Mouse (Mus musculus): ENCODE measurements around the gene Rpl14. TPM values are rescaled to one million over a fixed set of nuclear protein-coding genes. Genes with fewer than 3 reads are reported as not detected.

Rpl14 gene
- total and polyA plus RNA-seq, 3 experiments, result 1,081 to 2,026 (median 1,346) TPM

- no peak for TF ChIP-seq RCOR1 (conservative IDR thresholded peaks at IDR 0.05; ENCODE audit: low read depth, low read length)
- TF ChIP-seq MAZ (IDR thresholded peaks at IDR 0.05; ENCODE audit: low read depth, low read length), result no peak
- no peak for TF ChIP-seq MAFK (IDR thresholded peaks at IDR 0.05; ENCODE audit: insufficient replicate concordance, low read length)
- TF ChIP-seq TCF12 (IDR thresholded peaks at IDR 0.05; ENCODE audit: low read depth, low read length), result no peak
- no peak for TF ChIP-seq USF1 (IDR thresholded peaks at IDR 0.05; ENCODE audit: low read depth, low read length)
- TF ChIP-seq IRF4 (IDR thresholded peaks at IDR 0.05; ENCODE audit: low read depth, low read length), result no peak
- no peak for TF ChIP-seq RAD21 (IDR thresholded peaks at IDR 0.05; ENCODE audit: low read depth, low read length)
- TF ChIP-seq NRF1 (IDR thresholded peaks at IDR 0.05; ENCODE audit: low read depth, low read length), result no peak
- no peak for TF ChIP-seq HCFC1 (IDR thresholded peaks at IDR 0.05; ENCODE audit: low read depth, low read length)
- no peak for TF ChIP-seq SMC3 (IDR thresholded peaks at IDR 0.05; ENCODE audit: low read depth, low read length)
- TF ChIP-seq MYC (IDR thresholded peaks at IDR 0.05; ENCODE audit: low read depth, low read length), result no peak
- TF ChIP-seq NELFE (IDR thresholded peaks at IDR 0.05; ENCODE audit: low read depth, low read length), result no peak
- no peak for TF ChIP-seq CHD1 (IDR thresholded peaks at IDR 0.05; ENCODE audit: low read depth, low read length)
- no peak for TF ChIP-seq ETS1 (conservative IDR thresholded peaks at IDR 0.05; ENCODE audit: low read depth, low read length)
- no peak for DNase-seq (ENCODE audit: extremely low read depth)
- H3K9ac ChIP-seq (ENCODE audit: insufficient read depth, low read depth), result no peak overlapping the region
- in situ Hi-C loops (cut with MboI; ENCODE audit: low pct_ligation_motif_present, low pct_unique_long_range_greater_than_20kb, low sequenced_read_pairs) (no loop called here), dilution Hi-C loops (cut with MboI; ENCODE audit: extremely low pct_ligation_motif_present, extremely low pct_unique_long_range_greater_than_20kb, low sequenced_read_pairs) (no loop called here)
- no peaks in the 10 kb centered on the region for H3K9me3 ChIP-seq (replicated peaks; ENCODE audit: low read length)
- peaks cover 14% of the 10 kb centered on the region for H3K27me3 ChIP-seq (replicated peaks)
- H3K4me2 ChIP-seq (ENCODE audit: insufficient read depth, low read depth, poor library complexity, severe bottlenecking), result no peak overlapping the region
- no peaks in the 10 kb centered on the region for H3K79me2 ChIP-seq (replicated peaks; ENCODE audit: control insufficient read depth, extremely low read depth, insufficient read depth, poor library complexity, severe bottlenecking)
- peaks cover under 1 to 4% of the 10 kb centered on the region in 2 experiments; a peak in 1 of 4 replicates for H3K4me1 ChIP-seq (ENCODE audit: control insufficient read depth in 1 of 2, insufficient read depth in 2 of 2)
- H3K36me3 ChIP-seq (replicated peaks in 1 of 2; ENCODE audit: control insufficient read depth in 1 of 2, insufficient read depth in 1 of 2, low read length in 1 of 2), result no peaks in the 10 kb centered on the region
- H3K27ac ChIP-seq (ENCODE audit: insufficient read depth, low read depth), result no peak overlapping the region
- H3K4me3 ChIP-seq (replicated peaks in 1 of 3; ENCODE audit: low read depth in 2 of 3, low read length in 2 of 3, poor library complexity in 1 of 3), result no peak overlapping the region
Measured at GRCm38 (mm10) chr9:120547026-120547668, 24.1 kb upstream of the Rpl14 start.

GRCm38 (mm10) chr9:120550778-120551177, 20.5 kb upstream of the Rpl14 start:
- TF ChIP-seq PAX5 (IDR thresholded peaks at IDR 0.05; ENCODE audit: low read length), result no peak
- no peak for TF ChIP-seq JUND (conservative IDR thresholded peaks at IDR 0.05; ENCODE audit: low read depth, low read length)
- TF ChIP-seq ZNF384 (IDR thresholded peaks at IDR 0.05; ENCODE audit: low read depth, low read length), result no peak
- no peak for TF ChIP-seq HCFC1 (IDR thresholded peaks at IDR 0.05; ENCODE audit: low read depth, low read length)
- TF ChIP-seq KAT2A (IDR thresholded peaks at IDR 0.05; ENCODE audit: insufficient replicate concordance, low read length), result no peak
- TF ChIP-seq CHD1 (IDR thresholded peaks at IDR 0.05; ENCODE audit: low read depth, low read length), result no peak
- TF ChIP-seq TCF12 (IDR thresholded peaks at IDR 0.05; ENCODE audit: low read depth, low read length), result no peak
- Histone ChIP-seq H3K9ac (ENCODE audit: insufficient read depth, low read depth) (no peak overlapping the region), H3K4me1 (ENCODE audit: control insufficient read depth in 1 of 2, insufficient read depth in 2 of 2) (no peaks in the 10 kb centered on the region), H3K79me2 (replicated peaks; ENCODE audit: control insufficient read depth, extremely low read depth, insufficient read depth, poor library complexity, severe bottlenecking) (no peaks in the 10 kb centered on the region), H3K4me3 (replicated peaks in 1 of 3; ENCODE audit: low read depth in 2 of 3, low read length in 2 of 3, poor library complexity in 1 of 3) (no peak overlapping the region), H3K4me2 (ENCODE audit: insufficient read depth, low read depth, poor library complexity, severe bottlenecking) (no peak overlapping the region), H3K27me3 (replicated peaks) (peaks cover 30% of the 10 kb centered on the region), H3K27ac (ENCODE audit: insufficient read depth, low read depth) (no peak overlapping the region), H3K9me3 (replicated peaks; ENCODE audit: low read length) (no peaks in the 10 kb centered on the region), H3K36me3 (replicated peaks in 1 of 2; ENCODE audit: control insufficient read depth in 1 of 2, insufficient read depth in 1 of 2, low read length in 1 of 2) (no peaks in the 10 kb centered on the region)
- in situ Hi-C loops (cut with MboI; ENCODE audit: low pct_ligation_motif_present, low pct_unique_long_range_greater_than_20kb, low sequenced_read_pairs) (no loop called here), dilution Hi-C loops (cut with MboI; ENCODE audit: extremely low pct_ligation_motif_present, extremely low pct_unique_long_range_greater_than_20kb, low sequenced_read_pairs) (no loop called here)
- DNase-seq (ENCODE audit: extremely low read depth), result no peak
